Mouse (Mus musculus) cerebellum, postnatal 4 days (tissue): ENCODE measurements at regions not wholly inside any gene's neighbourhood (a gene's known extent, or its start where the extent isn't known, plus 50 kb on each side); places are given as distances from the start of the nearest gene placed in this dataset.

Experiments used
- DNase-seq, 2 experiments: peaks; one replicate each; pipeline ENCODE4 v3.0.0; 2022; ENCODE audit warnings: low spot score in 2 of 2, mixed read lengths in 1 of 2

DNA sequence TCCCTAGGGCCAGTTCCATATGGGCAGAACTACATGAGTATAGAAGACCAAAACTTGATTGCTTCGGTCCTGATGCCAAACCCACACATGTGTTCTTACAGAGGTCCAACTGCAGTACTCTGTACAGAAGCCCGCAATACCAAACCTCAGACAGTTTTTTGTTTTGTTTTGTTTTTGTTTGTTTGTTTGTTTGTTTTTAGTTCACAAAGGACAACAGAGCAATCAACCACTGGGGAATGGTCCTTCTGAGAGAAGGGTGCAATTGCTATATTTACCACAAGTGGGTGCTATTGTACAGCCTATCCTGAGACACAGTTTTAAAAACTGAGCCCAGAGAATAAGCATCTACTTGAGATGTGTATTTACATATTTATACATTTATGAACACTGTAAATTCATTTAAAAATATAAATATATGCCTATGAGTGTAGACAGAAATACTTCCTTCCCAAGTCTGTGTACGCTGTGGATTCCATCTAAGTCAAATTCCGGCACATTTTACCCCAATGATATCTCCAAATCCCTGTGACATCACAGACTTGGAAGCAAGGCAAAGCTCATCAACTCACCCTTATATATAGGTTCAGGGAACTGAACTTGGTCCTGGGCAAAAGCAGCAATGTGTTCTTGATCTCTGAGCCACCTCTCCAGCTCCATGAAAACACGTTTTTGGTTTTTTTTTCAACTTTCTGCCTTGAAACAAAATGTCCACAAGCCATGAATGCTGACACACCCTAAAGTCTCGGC lies 101.3 kb upstream of the A26c2 start:
- peak in 1 of 2 experiments; percentile 29 for DNase-seq

DNA sequence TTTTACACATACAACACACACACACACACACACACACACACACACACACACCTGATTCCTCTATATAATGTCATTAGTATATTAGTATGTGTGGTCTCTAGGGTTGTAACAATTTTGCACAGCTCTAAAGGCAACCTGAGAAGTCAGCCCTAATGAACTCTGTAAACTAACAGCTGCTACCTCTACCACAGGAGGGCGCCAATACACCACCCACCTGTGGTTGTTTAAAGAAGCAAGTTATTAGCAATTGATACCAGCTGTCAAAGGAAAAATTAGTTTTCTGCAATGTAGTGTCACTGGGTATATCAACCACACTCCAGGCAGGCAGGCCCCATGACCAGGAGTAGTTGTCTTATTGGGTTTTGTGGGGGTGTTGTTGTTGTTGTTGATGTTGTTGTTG lies 98.8 kb upstream of the A26c2 start:
- peak in 1 of 2 experiments; percentile 40 for DNase-seq

DNA sequence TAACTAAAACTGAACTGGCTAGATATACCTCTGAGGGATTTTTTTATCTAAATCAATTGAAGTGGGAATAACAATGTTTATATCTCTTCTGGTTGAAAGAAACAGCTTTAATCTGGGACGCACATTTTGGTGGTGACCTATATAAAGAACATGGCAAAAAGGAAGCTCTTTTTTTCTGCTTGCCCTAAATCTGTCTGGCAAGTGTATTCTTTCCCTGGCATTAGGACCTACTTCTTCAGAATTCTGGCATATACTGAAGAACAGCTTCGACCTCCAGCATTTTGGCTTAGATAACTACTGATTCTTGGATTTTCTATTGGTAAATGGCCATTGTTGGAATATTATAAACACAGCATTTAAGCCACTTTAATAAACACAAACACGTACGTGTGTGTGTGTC lies 70.9 kb upstream of the A26c2 start:
- DNase-seq: no peak

DNA sequence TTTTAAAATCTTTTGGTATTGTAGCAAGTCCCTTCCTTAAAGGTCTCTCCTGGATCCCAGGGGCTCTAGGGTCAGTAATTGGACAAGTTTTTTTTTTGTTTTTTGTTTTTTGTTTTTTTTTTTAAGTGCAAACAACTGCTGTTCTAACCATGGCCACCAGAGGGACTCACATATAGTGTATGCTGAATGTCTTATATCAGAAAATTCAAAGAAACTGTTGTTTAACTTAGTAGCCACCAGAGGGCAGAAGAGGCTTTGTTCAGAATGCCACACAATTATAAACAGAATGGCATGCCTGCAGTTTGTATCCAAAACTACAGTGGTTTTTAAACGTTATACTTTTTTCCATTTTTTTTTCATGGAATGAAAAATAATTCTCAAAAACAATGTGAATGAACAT lies 53.6 kb upstream of the A26c2 start:
- DNase-seq: peak in 1 of 2 experiments; percentile 20
